Mouse (Mus musculus) cerebellum, adult 2 months (tissue): ENCODE data around the gene Gm45785. TPM values are rescaled to one million over a fixed set of nuclear protein-coding genes. Genes with fewer than 3 reads are reported as not detected.

Source experiments
- DNase-seq, 2 experiments: peaks; one replicate each; pipeline ENCODE4 v3.0.0; 2021
- H3K27ac ChIP-seq: fragments of 200-500 bp; 2 replicates; pipeline ENCODE4 v1.5.1; 2012; ENCODE audit warnings: low read length, control low read depth, inconsistent platforms; ENCODE audit not compliant: insufficient read depth
- H3K27me3 ChIP-seq: fragments of 200-500 bp; 2 replicates; pipeline ENCODE4 v1.6.1; 2012; ENCODE audit warnings: inconsistent platforms, mild to moderate bottlenecking, low read length, moderate library complexity; ENCODE audit not compliant: control insufficient read depth, insufficient read depth
- H3K4me1 ChIP-seq: fragments of 200-500 bp; 2 replicates; pipeline ENCODE4 v1.6.1; 2011; ENCODE audit warnings: low read length; ENCODE audit not compliant: control insufficient read depth, insufficient read depth
- H3K4me3 ChIP-seq: fragments of 200-500 bp; replicated peaks from 2 replicates; pipeline ENCODE3; 2011; ENCODE audit warnings: mild to moderate bottlenecking, low read depth, low read length, control low read depth; ENCODE audit not compliant: insufficient read depth
- CTCF ChIP-seq: fragments of 200-500 bp; IDR thresholded peaks from 2 replicates; pipeline ENCODE4 v1.5.1; 2011; ENCODE audit warnings: low read depth, mild to moderate bottlenecking, control low read depth, low read length, moderate library complexity, borderline replicate concordance; ENCODE audit not compliant: insufficient read depth
- POLR2A ChIP-seq: fragments of 200-500 bp; IDR thresholded peaks from 2 replicates; pipeline ENCODE4 v1.6.1; 2011; ENCODE audit warnings: low read length, control low read depth, borderline replicate concordance; ENCODE audit not compliant: insufficient read depth
- WGBS: fragments of 180-500 bp; shearing (Covaris S2); methylation state at CpG from one replicate; pipeline ENCODE4 v1.1.7; 2018; 5-methylcytosine and 5-hydroxymethylcytosine counted together
- polyA plus RNA-seq: library from polyadenylated mRNA; depleted of rRNA; stranded (reverse); fragments of >200 nt; gene quantifications from 2 replicates; pipeline ENCODE4 v1.2.3, GENCODE M21; 2012

Gm45785 gene
- polyA plus RNA-seq, 1 experiment = 0.15 TPM

- WGBS = 89% methylated on average over 6 of the region's 6 CpGs
- TF ChIP-seq CTCF (no peak), POLR2A (no peak)
- no peaks in the 10 kb centered on the region for H3K4me1 ChIP-seq
Measured at GRCm38 (mm10) chr7:140877364-140877763, 21.2 kb upstream of the Gm45785 start.

GRCm38 (mm10) chr7:140874224-140874623 is 18.1 kb upstream of the Gm45785 start:
- TF ChIP-seq POLR2A (no peak), CTCF (no peak)
- WGBS = 94% methylated on average over 4 of the region's 4 CpGs

More at GRCm38 (mm10) chr7:140877364-140877763, 21.2 kb upstream of the Gm45785 start:
- DNase-seq = no peak
- H3K27me3 ChIP-seq = no peaks in the 10 kb centered on the region
- H3K27ac ChIP-seq = no peak overlapping the region
- no peak overlapping the region for H3K4me3 ChIP-seq

GRCm38 (mm10) chr7:140864761-140865160 is 8.6 kb upstream of the Gm45785 start:
- Histone ChIP-seq H3K4me1 (peaks cover 11% of the 10 kb centered on the region), H3K27ac (no peak overlapping the region), H3K27me3 (no peaks in the 10 kb centered on the region), H3K4me3 (no peak overlapping the region)
- DNase-seq = no peak
- 82% methylated on average over 12 of the region's 12 CpGs for WGBS
- TF ChIP-seq CTCF = no peak
- no peak for TF ChIP-seq POLR2A

More at GRCm38 (mm10) chr7:140874224-140874623, 18.1 kb upstream of the Gm45785 start:
- H3K27ac ChIP-seq = no peak overlapping the region
- DNase-seq = no peak
- no peaks in the 10 kb centered on the region for H3K4me1 ChIP-seq
- H3K27me3 ChIP-seq = no peaks in the 10 kb centered on the region
- no peak overlapping the region for H3K4me3 ChIP-seq

- Histone ChIP-seq H3K4me1 (peaks cover 23% of the 10 kb centered on the region), H3K27ac (no peak overlapping the region), H3K4me3 (no peak overlapping the region), H3K27me3 (no peaks in the 10 kb centered on the region)
- DNase-seq = peak in 1 of 2 experiments; percentile 26
- TF ChIP-seq CTCF (no peak), POLR2A (no peak)
- WGBS = 16% methylated on average over 5 of the region's 5 CpGs
Measured at GRCm38 (mm10) chr7:140860728-140861127, 4.6 kb upstream of the Gm45785 start.

GRCm38 (mm10) chr7:140859997-140860396 is 3.9 kb upstream of the Gm45785 start:
- H3K27me3 ChIP-seq = no peaks in the 10 kb centered on the region
- H3K4me1 ChIP-seq = peaks cover 26% of the 10 kb centered on the region
- no peak overlapping the region for H3K4me3 ChIP-seq
- DNase-seq = no peak
- WGBS = 50% methylated on average over 6 of the region's 6 CpGs
- H3K27ac ChIP-seq = no peak overlapping the region
- TF ChIP-seq CTCF = no peak
- no peak for TF ChIP-seq POLR2A

- DNase-seq = no peak
- no peak overlapping the region for H3K27ac ChIP-seq
- H3K4me1 ChIP-seq = peaks cover 28% of the 10 kb centered on the region
- H3K4me3 ChIP-seq = peak overlapping the region; percentile 86
- H3K27me3 ChIP-seq = no peaks in the 10 kb centered on the region
- 87% methylated on average over 8 of the region's 8 CpGs for WGBS
- TF ChIP-seq CTCF = no peak
- TF ChIP-seq POLR2A = no peak
Measured at GRCm38 (mm10) chr7:140858746-140859145, 2.6 kb upstream of the Gm45785 start.

GRCm38 (mm10) chr7:140857550-140858505 is 1.7 kb upstream of the Gm45785 start, which contains the start of gene Bet1l:
TSS of gene Bet1l (minus strand) at chr7:140857577.
- Histone ChIP-seq H3K27ac (peak within 1 kb of the TSS; percentile 82), H3K27me3 (no peaks in the 10 kb centered on the region), H3K4me1 (peaks cover 28% of the 10 kb centered on the region), H3K4me3 (peak within 1 kb of the TSS; percentile 86)
- WGBS = 7% methylated on average over 40 of the region's 40 CpGs
- TF ChIP-seq CTCF (no peak), POLR2A (no peak)
- peak; percentile 19 to 46 for DNase-seq

- peak; percentile 68; the same call in 1 of the 2 replicates for TF ChIP-seq POLR2A
- TF ChIP-seq CTCF = no peak
- peak within 1 kb of the TSS; percentile 86 for H3K4me3 ChIP-seq
- peak within 1 kb of the TSS; percentile 82 for H3K27ac ChIP-seq
- H3K4me1 ChIP-seq = peaks cover 28% of the 10 kb centered on the region
- under 1% methylated on average over 50 of the region's 50 CpGs for WGBS
- no peaks in the 10 kb centered on the region for H3K27me3 ChIP-seq
- peak; percentile 90 for DNase-seq
Measured at GRCm38 (mm10) chr7:140856785-140857549, 836 bp upstream of the Gm45785 start, which contains the start of gene Ric8a. TSS of gene Ric8a (plus strand) at chr7:140856957.
